Mouse (Mus musculus) bone marrow macrophage, adult 2 months (primary cell): ENCODE measurements at regions not wholly inside any gene's neighbourhood (a gene's known extent, or its start where the extent isn't known, plus 50 kb on each side); places are given as distances from the start of the nearest gene placed in this dataset.

ENCODE experiments used
- CTCF ChIP-seq: IDR thresholded peaks from 2 replicates; pipeline ENCODE4 v1.5.1; 2012; ENCODE audit warnings: low read depth, mild to moderate bottlenecking, low read length, moderate library complexity
- POLR2A ChIP-seq: IDR thresholded peaks from 2 replicates; pipeline ENCODE4 v1.6.1; 2012; ENCODE audit warnings: mild to moderate bottlenecking, low read depth, low read length, borderline replicate concordance

DNA sequence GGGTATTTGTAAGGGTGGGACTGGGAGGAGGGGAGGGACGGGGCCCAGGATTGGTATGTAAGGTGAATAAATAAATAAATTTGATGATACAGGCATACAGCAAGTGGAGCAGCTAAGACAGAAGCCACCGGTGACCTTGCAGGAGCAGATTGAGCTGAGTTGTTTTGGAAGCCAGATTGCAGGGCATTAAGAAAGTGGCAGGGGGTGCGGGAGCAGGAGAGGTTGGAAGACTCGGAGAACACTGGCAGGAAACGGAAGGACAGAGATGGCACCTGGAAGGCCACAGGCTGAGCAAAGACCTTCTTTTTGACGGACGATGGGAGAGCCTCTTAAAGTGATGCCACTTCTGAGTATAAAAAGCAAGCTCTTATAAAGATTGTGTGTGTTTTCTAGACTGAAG lies 94.3 kb downstream of the Ephb3 start:
- TF ChIP-seq CTCF, result no peak
- no peak for TF ChIP-seq POLR2A
